Mouse (Mus musculus) heart, adult 2 months (tissue): ENCODE measurements around the gene Samd13.

Source experiments
- CTCF ChIP-seq: fragments of 200-600 bp; IDR thresholded peaks from 2 replicates; pipeline ENCODE4 v1.8.1; 2022; ENCODE audit warnings: antibody characterized with exemption, mild to moderate bottlenecking, moderate library complexity
- EP300 ChIP-seq: fragments of 200-500 bp; IDR thresholded peaks from 2 replicates; pipeline ENCODE4 v1.6.1; 2011; ENCODE audit warnings: low read depth, low read length, control low read depth; ENCODE audit not compliant: insufficient read depth

DNA sequence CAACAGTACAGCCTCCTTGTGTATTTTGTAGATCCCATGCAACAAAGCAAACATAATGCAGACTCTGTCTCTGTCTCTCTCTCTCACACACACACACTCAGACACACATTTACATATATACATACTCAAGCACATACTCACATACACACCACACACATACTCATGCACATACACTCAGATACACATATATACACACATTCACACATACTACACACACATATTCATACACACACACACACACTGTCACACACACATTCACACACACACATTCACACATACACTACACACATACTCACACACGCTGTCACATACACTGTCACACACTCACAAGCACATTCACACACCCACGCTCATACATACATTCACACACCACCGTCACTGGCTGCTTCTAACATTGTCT is 82.9 kb downstream of the Samd13 start:
- TF ChIP-seq CTCF = no peak
- TF ChIP-seq EP300 = no peak
